Mouse (Mus musculus) lung, postnatal 10 days (tissue): ENCODE data around the gene Parp9.

Experiments used
- DNase-seq: peaks from one replicate; pipeline ENCODE4 v3.0.0; 2021

Parp9 gene

GRCm38 (mm10) chr16:36008396-36008795 is 70.1 kb downstream of the Parp9 start:
- no peak for DNase-seq

GRCm38 (mm10) chr16:36016335-36016734 is 78.1 kb downstream of the Parp9 start:
- DNase-seq = no peak
